Mouse (Mus musculus): ENCODE measurements at regions not wholly inside any gene's neighbourhood (a gene's known extent, or its start where the extent isn't known, plus 50 kb on each side); places are given as distances from the start of the nearest gene placed in this dataset.

- TF ChIP-seq CTCF (IDR thresholded peaks at IDR 0.05; ENCODE audit: low read depth, low read length): no peak
- TF ChIP-seq TAL1 (conservative IDR thresholded peaks at IDR 0.05; ENCODE audit: low read depth, low read length): no peak
- TF ChIP-seq GATA2 (IDR thresholded peaks at IDR 0.05; ENCODE audit: borderline replicate concordance, low read depth, low read length): no peak
- no peak for TF ChIP-seq GATA1 (IDR thresholded peaks at IDR 0.05; ENCODE audit: borderline replicate concordance, low read length)
Observed at GRCm38 (mm10) chr9:30191902-30192301, 229.0 kb upstream of the Ntm start.

Data from G1E (cell line).